Mouse (Mus musculus): ENCODE results near the gene Syndig1.

DNA sequence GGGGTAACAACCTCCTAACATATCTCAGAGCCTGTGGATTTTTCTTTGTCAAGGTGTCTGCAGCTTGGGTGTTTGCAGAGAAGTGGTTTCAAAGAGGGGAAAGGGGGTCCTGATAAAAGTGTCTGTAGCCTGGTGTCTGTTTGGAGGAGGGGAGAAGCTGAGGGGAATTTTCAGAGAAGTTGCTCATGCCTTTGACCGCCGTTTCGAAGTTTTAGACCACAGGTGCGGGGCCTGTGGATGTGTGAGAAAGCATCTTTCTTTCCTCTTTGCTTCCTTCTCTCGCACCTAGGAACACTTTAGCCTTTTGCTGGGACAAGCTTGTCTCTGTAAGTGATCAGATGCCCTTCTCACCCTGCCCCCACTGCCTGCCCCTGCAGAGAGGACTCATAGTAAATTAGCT lies 3.3 kb downstream of the Syndig1 start:
- TF ChIP-seq CTCF (IDR thresholded peaks at IDR 0.05; ENCODE audit: low read depth, low read length) (no peak), POLR2A (IDR thresholded peaks at IDR 0.05; ENCODE audit: extremely low read depth, insufficient read depth, low read length) (no peak)

Data from liver, adult 2 months (tissue).